24 mouse cellular contexts compared by ENCODE assay signal in the genomic region with DNA sequence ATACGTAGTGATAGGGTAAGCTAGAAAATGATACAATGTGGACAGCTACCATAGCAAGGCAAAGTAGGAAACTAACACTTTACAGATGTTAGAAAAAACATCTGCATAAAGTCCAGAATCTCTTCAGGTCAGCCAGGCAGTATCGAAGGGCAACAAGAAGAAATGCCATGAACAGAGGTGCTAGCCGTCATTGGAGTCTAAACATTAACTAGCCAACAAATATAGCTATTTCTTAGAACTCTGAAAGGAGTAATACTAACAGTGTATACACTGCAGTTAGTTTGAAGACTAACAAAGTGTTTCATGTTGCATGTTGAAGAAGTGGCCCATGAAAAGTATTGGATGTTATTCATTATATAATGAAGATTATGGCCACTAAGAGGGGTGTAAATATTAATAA. TPM values are rescaled to one million over a fixed set of nuclear protein-coding genes. Genes with fewer than 3 reads are reported as not detected.
DNase-seq lines count a peak whose midpoint lies in the region; ATAC-seq and TF ChIP-seq lines count a peak whose summit lies in the region.
"Had no signal": no experiment of that assay in that cellular context is flagged by ENCODE, and none has a peak within 500 bp of the region (broad histone marks: within the 10 kb centered on the region; RNA-seq: fewer than 3 reads in every experiment).

No protein-coding gene starts in this region.

- no peaks in the 10 kb centered on the region for H3K9me3 ChIP-seq in liver, embryonic 16.5 days (replicated peaks; ENCODE audit: control insufficient read depth, low read length)
- H3K9me3 ChIP-seq in liver, embryonic 12.5 days (replicated peaks) = no peaks in the 10 kb centered on the region
- H3K9me3 ChIP-seq: embryonic facial prominence, embryonic 10.5 days; embryonic facial prominence, embryonic 12.5 days; forebrain, embryonic 13.5 days; forebrain, embryonic 15.5 days had no signal

- 21% methylated on average over 3 of the region's 3 CpGs for WGBS in liver, adult 2 months
- 49% methylated on average over 3 of the region's 3 CpGs for WGBS in liver, embryonic 16.5 days (ENCODE audit: insufficient replicate concordance)
- 59% methylated on average over 3 of the region's 3 CpGs for WGBS in liver, embryonic 12.5 days (ENCODE audit: insufficient replicate concordance)

- H3K27ac ChIP-seq in liver, adult 2 months (replicated peaks; ENCODE audit: insufficient read depth, low read depth, low read length) = peak overlapping the region; percentile 71
- H3K27ac ChIP-seq in liver, embryonic 16.5 days (ENCODE audit: low read length) = no peak overlapping the region
- no peak overlapping the region for H3K27ac ChIP-seq in liver, embryonic 12.5 days
- H3K27ac ChIP-seq: embryonic facial prominence, embryonic 10.5 days; embryonic facial prominence, embryonic 12.5 days; forebrain, embryonic 13.5 days; forebrain, embryonic 15.5 days had no signal

- H3K9ac ChIP-seq in liver, adult 2 months (ENCODE audit: low read depth, low read length) = no peak overlapping the region
- H3K9ac ChIP-seq in liver, embryonic 16.5 days (ENCODE audit: low read depth, low read length) = no peak overlapping the region
- no peak overlapping the region for H3K9ac ChIP-seq in liver, embryonic 12.5 days
- H3K9ac ChIP-seq: embryonic facial prominence, embryonic 12.5 days; forebrain, embryonic 13.5 days; forebrain, embryonic 15.5 days had no signal

- 0 out of 2 replicates have a peak, but pooled peaks have one; percentile 51 for ATAC-seq in liver, embryonic 16.5 days (ENCODE audit: low read depth)
- ATAC-seq in liver, embryonic 12.5 days = no peak
- ATAC-seq: activated CD4-positive, CD25-positive, alpha-beta regulatory T cell, adult 4 months; CD4-positive, CD25-positive, alpha-beta regulatory T cell, adult 4 months; forebrain, embryonic 13.5 days; forebrain, embryonic 15.5 days; Patski had no signal

- no peak overlapping the region for H3K4me3 ChIP-seq in liver, adult 2 months (ENCODE audit: insufficient read depth, low read depth, low read length)
- no peak overlapping the region for H3K4me3 ChIP-seq in liver, embryonic 16.5 days (ENCODE audit: low read depth, low read length)
- H3K4me3 ChIP-seq in liver, embryonic 12.5 days = no peak overlapping the region
- H3K4me3 ChIP-seq: embryonic facial prominence, embryonic 10.5 days; embryonic facial prominence, embryonic 12.5 days; forebrain, embryonic 13.5 days; forebrain, embryonic 15.5 days had no signal

- no peak for TF ChIP-seq POLR2A in liver, adult 2 months (IDR thresholded peaks at IDR 0.05; ENCODE audit: extremely low read depth, insufficient read depth, low read length)

- no peak for TF ChIP-seq CTCF in liver, adult 2 months (IDR thresholded peaks at IDR 0.05; ENCODE audit: low read depth, low read length)

- H3K4me2 ChIP-seq in liver, embryonic 16.5 days (ENCODE audit: low read depth, low read length) = no peak overlapping the region
- no peak overlapping the region for H3K4me2 ChIP-seq in liver, embryonic 12.5 days
- H3K4me2 ChIP-seq: embryonic facial prominence, embryonic 12.5 days; forebrain, embryonic 13.5 days; forebrain, embryonic 15.5 days had no signal

- no peaks in the 10 kb centered on the region; the same call in 1 of the 2 replicates for H3K79me2 ChIP-seq in liver, adult 2 months (ENCODE audit: control insufficient read depth, insufficient read depth, low read length)

- peaks cover 12% of the 10 kb centered on the region for H3K4me1 ChIP-seq in liver, adult 2 months (ENCODE audit: control insufficient read depth, insufficient read depth, low read length)
- H3K4me1 ChIP-seq in liver, embryonic 16.5 days (ENCODE audit: control insufficient read depth, low read depth, low read length) = no peaks in the 10 kb centered on the region
- H3K4me1 ChIP-seq in liver, embryonic 12.5 days = no peaks in the 10 kb centered on the region
- H3K4me1 ChIP-seq: embryonic facial prominence, embryonic 10.5 days; embryonic facial prominence, embryonic 12.5 days; forebrain, embryonic 13.5 days; forebrain, embryonic 15.5 days had no signal

- DNase-seq in liver, adult 2 months (ENCODE audit: extremely low read depth, low read depth, low spot score) = peak; percentile 80
- no peak for DNase-seq in liver
- no peak for DNase-seq in spleen, adult 18-20 months
- DNase-seq: adrenal gland, adult 8-10 months; adrenal gland, postnatal 14 days; adrenal gland, postnatal 36 days; B cell, adult 2 months; cerebellum, adult 11-12 months; cerebellum, adult 2 months; cerebellum, adult 9-10 months; cerebellum, postnatal 10 days; cerebellum, postnatal 25 days had no signal

- peaks cover 46% of the 10 kb centered on the region for H3K36me3 ChIP-seq in liver, adult 2 months (ENCODE audit: control insufficient read depth, insufficient read depth, low read length)
- H3K36me3 ChIP-seq in liver, embryonic 16.5 days (ENCODE audit: control insufficient read depth, insufficient read depth) = no peaks in the 10 kb centered on the region
- no peaks in the 10 kb centered on the region for H3K36me3 ChIP-seq in liver, embryonic 12.5 days
- H3K36me3 ChIP-seq: embryonic facial prominence, embryonic 10.5 days; embryonic facial prominence, embryonic 12.5 days; forebrain, embryonic 15.5 days; G1E had no signal

- no peaks in the 10 kb centered on the region for H3K27me3 ChIP-seq in liver, adult 2 months (ENCODE audit: control insufficient read depth, insufficient read depth, low read length)
- no peaks in the 10 kb centered on the region for H3K27me3 ChIP-seq in liver, embryonic 16.5 days (ENCODE audit: control insufficient read depth, insufficient read depth, low read depth, low read length)
- H3K27me3 ChIP-seq in liver, embryonic 12.5 days (replicated peaks) = no peaks in the 10 kb centered on the region
- H3K27me3 ChIP-seq: CH12.LX; embryonic facial prominence, embryonic 12.5 days; forebrain, embryonic 13.5 days; forebrain, embryonic 15.5 days; Patski had no signal

RNA-seq across cellular contexts. Expression of a gene that starts 23.6 kb away (rescaled TPM):
- 141 and 146 TPM in 2 replicates for total RNA-seq in liver, adult 2 months (2014; rRNA removed)
- polyA plus RNA-seq in liver, adult 2 months (2012; rRNA removed) = 16.0 and 24.0 TPM in 2 replicates
- polyA plus RNA-seq in liver, embryonic 16.5 days (2015; fragmentation: Nextera tagmentation; extraction: Ambion mirVana) = 5.2 and 5.8 TPM in 2 replicates
- polyA plus RNA-seq in liver, embryonic 12.5 days (2016; fragmentation: Nextera tagmentation; extraction: Ambion mirVana) = 0.54 and 0.71 TPM in 2 replicates
- polyA plus RNA-seq: CD4-positive, CD25-positive, alpha-beta regulatory T cell, adult 4 months; embryonic facial prominence, embryonic 10.5 days; forebrain, embryonic 11.5 days; G1E had no signal
